Mouse (Mus musculus) neural tube, embryonic 10.5 days (tissue): Measurements from ENCODE around the gene Lca5l.

ENCODE experiments used
- DNase-seq: peaks from one replicate; pipeline ENCODE4 v3.0.0-alpha.2; 2017; ENCODE audit warnings: low spot score; ENCODE audit errors: extremely low spot score

Gene Lca5l

GRCm38 (mm10) chr16:96120022-96120623 lies 71.9 kb downstream of the Lca5l start:
- no peak for DNase-seq

- DNase-seq = no peak
These were observed 77.3 kb downstream of the Lca5l start for GRCm38 (mm10) chr16:96114729-96115128.

GRCm38 (mm10) chr16:96112769-96113168 lies 79.3 kb downstream of the Lca5l start:
- no peak for DNase-seq

- DNase-seq = no peak
These were observed 81.3 kb downstream of the Lca5l start for GRCm38 (mm10) chr16:96110655-96111345.

- no peak for DNase-seq
These were observed 82.4 kb downstream of the Lca5l start for GRCm38 (mm10) chr16:96109673-96110072.
